Mouse (Mus musculus): Measurements from ENCODE around the gene Lhb. TPM values are rescaled to one million over a fixed set of nuclear protein-coding genes. Genes with fewer than 3 reads are reported as not detected.

Gene Lhb
- polyA plus RNA-seq, 1 experiment from 2014 or later: not detected

- no peaks in the 10 kb centered on the region for H3K9me3 ChIP-seq
- H3K9ac ChIP-seq: 0 out of 2 replicates have a peak within 1 kb of the TSS, but pooled peaks have one; percentile 26
- 10% methylated on average over 28 of the region's 28 CpGs for WGBS
- H3K27ac ChIP-seq: no peak within 1 kb of the TSS
- peaks cover 53% of the 10 kb centered on the region for H3K27me3 ChIP-seq (replicated peaks)
- H3K4me1 ChIP-seq: peaks cover 8% of the 10 kb centered on the region
- peak within 1 kb of the TSS; percentile 28; the same call in 1 of the 2 replicates for H3K4me3 ChIP-seq
- H3K4me2 ChIP-seq (replicated peaks): peak within 1 kb of the TSS; percentile 54
- H3K36me3 ChIP-seq: no peaks in the 10 kb centered on the region
- ATAC-seq (ENCODE audit: low FRiP score, low read depth): no peak
These were observed 15.2 kb upstream of the Lhb start, which contains the start of gene Kcna7 for GRCm38 (mm10) chr7:45405091-45406075. Gene Kcna7 (plus strand): TSS chr7:45405653.

GRCm38 (mm10) chr7:45406157-45407156, 14.2 kb upstream of the Lhb start:
- no peaks in the 10 kb centered on the region for H3K9me3 ChIP-seq
- peak overlapping the region; percentile 54 for H3K4me2 ChIP-seq (replicated peaks)
- H3K27me3 ChIP-seq (replicated peaks): peaks cover 63% of the 10 kb centered on the region
- peaks cover 8% of the 10 kb centered on the region for H3K4me1 ChIP-seq
- no peaks in the 10 kb centered on the region for H3K36me3 ChIP-seq
- H3K27ac ChIP-seq: no peak overlapping the region
- no peak for ATAC-seq (ENCODE audit: low FRiP score, low read depth)
- peak overlapping the region; percentile 28; the same call in 1 of the 2 replicates for H3K4me3 ChIP-seq
- H3K9ac ChIP-seq: 0 out of 2 replicates have a peak overlapping the region, but pooled peaks have one; percentile 26
- WGBS: 2% methylated on average over 114 of the region's 114 CpGs

- Histone ChIP-seq H3K27me3 (replicated peaks) (peaks cover 74% of the 10 kb centered on the region), H3K9me3 (no peaks in the 10 kb centered on the region), H3K27ac (no peak overlapping the region), H3K4me2 (replicated peaks) (no peak overlapping the region), H3K36me3 (no peaks in the 10 kb centered on the region), H3K4me3 (no peak overlapping the region), H3K9ac (no peak overlapping the region), H3K4me1 (peaks cover 8% of the 10 kb centered on the region)
- WGBS: 84% methylated on average over 10 of the region's 10 CpGs
- no peak for ATAC-seq (ENCODE audit: low FRiP score, low read depth)
These were observed 12.8 kb upstream of the Lhb start for GRCm38 (mm10) chr7:45407836-45408235.

GRCm38 (mm10) chr7:45408351-45408750, 12.3 kb upstream of the Lhb start:
- H3K36me3 ChIP-seq: no peaks in the 10 kb centered on the region
- H3K4me2 ChIP-seq (replicated peaks): no peak overlapping the region
- no peak overlapping the region for H3K27ac ChIP-seq
- no peak overlapping the region for H3K9ac ChIP-seq
- WGBS: 72% methylated on average over 7 of the region's 7 CpGs
- H3K27me3 ChIP-seq (replicated peaks): peaks cover 79% of the 10 kb centered on the region
- no peaks in the 10 kb centered on the region for H3K9me3 ChIP-seq
- no peak overlapping the region for H3K4me3 ChIP-seq
- peaks cover 12% of the 10 kb centered on the region for H3K4me1 ChIP-seq
- no peak for ATAC-seq (ENCODE audit: low FRiP score, low read depth)

- H3K9ac ChIP-seq: no peak overlapping the region
- peaks cover 18% of the 10 kb centered on the region for H3K4me1 ChIP-seq
- no peak overlapping the region for H3K4me2 ChIP-seq (replicated peaks)
- no peaks in the 10 kb centered on the region for H3K36me3 ChIP-seq
- H3K9me3 ChIP-seq: no peaks in the 10 kb centered on the region
- no peak overlapping the region for H3K4me3 ChIP-seq
- H3K27ac ChIP-seq: no peak overlapping the region
- ATAC-seq (ENCODE audit: low FRiP score, low read depth): no peak
- peaks cover 85% of the 10 kb centered on the region for H3K27me3 ChIP-seq (replicated peaks)
- 88% methylated on average over 17 of the region's 17 CpGs for WGBS
These were observed 11.7 kb upstream of the Lhb start for GRCm38 (mm10) chr7:45408949-45409348.

GRCm38 (mm10) chr7:45409497-45410163, 11.0 kb upstream of the Lhb start:
- Histone ChIP-seq H3K27ac (no peak overlapping the region), H3K36me3 (no peaks in the 10 kb centered on the region), H3K9me3 (no peaks in the 10 kb centered on the region), H3K4me3 (no peak overlapping the region), H3K27me3 (replicated peaks) (peaks cover 92% of the 10 kb centered on the region), H3K4me2 (replicated peaks) (no peak overlapping the region), H3K4me1 (peaks cover 21% of the 10 kb centered on the region), H3K9ac (no peak overlapping the region)
- 88% methylated on average over 8 of the region's 8 CpGs for WGBS
- no peak for ATAC-seq (ENCODE audit: low FRiP score, low read depth)

- Histone ChIP-seq H3K27ac (no peak overlapping the region), H3K36me3 (no peaks in the 10 kb centered on the region), H3K9ac (no peak overlapping the region), H3K4me1 (peaks cover 16% of the 10 kb centered on the region), H3K27me3 (replicated peaks) (peaks cover 97% of the 10 kb centered on the region), H3K4me3 (no peak overlapping the region), H3K4me2 (replicated peaks) (no peak overlapping the region), H3K9me3 (no peaks in the 10 kb centered on the region)
- no peak for ATAC-seq (ENCODE audit: low FRiP score, low read depth)
- WGBS: 92% methylated on average over 2 of the region's 2 CpGs
These were observed 8.2 kb upstream of the Lhb start for GRCm38 (mm10) chr7:45412421-45412820.

GRCm38 (mm10) chr7:45413113-45413863, 7.3 kb upstream of the Lhb start, which contains the start of gene Ntf5:
Gene Ntf5 (plus strand): TSS chr7:45413695.
- ATAC-seq (ENCODE audit: low FRiP score, low read depth): peak; percentile 35; the same call in 1 of the 2 replicates
- WGBS: 3% methylated on average over 45 of the region's 45 CpGs

GRCm38 (mm10) chr7:45413864-45414739, 6.5 kb upstream of the Lhb start:
- 1% methylated on average over 27 of the region's 27 CpGs for WGBS
- no peak overlapping the region for H3K27ac ChIP-seq
- ATAC-seq (ENCODE audit: low FRiP score, low read depth): 0 out of 2 replicates have a peak, but pooled peaks have one; percentile 6
- no peaks in the 10 kb centered on the region for H3K9me3 ChIP-seq
- H3K27me3 ChIP-seq (replicated peaks): peaks cover 97% of the 10 kb centered on the region
- peaks cover 16% of the 10 kb centered on the region for H3K4me1 ChIP-seq
- no peaks in the 10 kb centered on the region for H3K36me3 ChIP-seq
- peak overlapping the region; percentile 43 for H3K4me3 ChIP-seq
- H3K4me2 ChIP-seq (replicated peaks): peak overlapping the region; percentile 82
- H3K9ac ChIP-seq: peak overlapping the region; percentile 56

More at GRCm38 (mm10) chr7:45413113-45413863, 7.3 kb upstream of the Lhb start, which contains the start of gene Ntf5:
- Histone ChIP-seq H3K4me3 (peak within 1 kb of the TSS; percentile 43), H3K36me3 (no peaks in the 10 kb centered on the region), H3K4me1 (peaks cover 16% of the 10 kb centered on the region), H3K9me3 (no peaks in the 10 kb centered on the region), H3K9ac (peak within 1 kb of the TSS; percentile 56), H3K27me3 (replicated peaks) (peaks cover 97% of the 10 kb centered on the region), H3K27ac (no peak within 1 kb of the TSS), H3K4me2 (replicated peaks) (peak within 1 kb of the TSS; percentile 82)

GRCm38 (mm10) chr7:45414740-45415224, 5.8 kb upstream of the Lhb start:
- ATAC-seq (ENCODE audit: low FRiP score, low read depth): no peak
- H3K9ac ChIP-seq: no peak overlapping the region
- no peak overlapping the region for H3K27ac ChIP-seq
- no peak overlapping the region for H3K4me2 ChIP-seq (replicated peaks)
- H3K4me3 ChIP-seq: no peak overlapping the region
- H3K36me3 ChIP-seq: no peaks in the 10 kb centered on the region
- peaks cover 97% of the 10 kb centered on the region for H3K27me3 ChIP-seq (replicated peaks)
- WGBS: 46% methylated on average over 12 of the region's 12 CpGs
- H3K4me1 ChIP-seq: peaks cover 16% of the 10 kb centered on the region
- no peaks in the 10 kb centered on the region for H3K9me3 ChIP-seq

All from neural tube, embryonic 12.5 days (tissue).